Mouse (Mus musculus) heart, embryonic 14.5 days (tissue): ENCODE data around the gene Usp43. TPM values are rescaled to one million over a fixed set of nuclear protein-coding genes. Genes with fewer than 3 reads are reported as not detected.

Experiments used
- ATAC-seq: fragments of 200-750 bp; cut with Nextera tagmentation; 2 replicates; pipeline ENCODE4 v1.8.0; 2017; ENCODE audit warnings: low read depth, moderate TSS enrichment; ENCODE audit not compliant: insufficient number of reproducible peaks, insufficient read depth, low FRiP score
- H3K27ac ChIP-seq, 2 experiments: fragments of 200-500 bp in 1 of 2; fragments of 300-500 bp in 1 of 2; sonication (generic) in 1 of 2; replicated peaks in 1 of 2; 2 replicates each; pipeline ENCODE4 v1.5.1; 2012 to 2014; ENCODE audit warnings: low read depth in 2 of 2, low read length in 2 of 2, control low read depth in 1 of 2, mild to moderate bottlenecking in 1 of 2, mixed read lengths in 1 of 2; ENCODE audit not compliant: control insufficient read depth in 1 of 2, insufficient read depth in 1 of 2
- H3K27me3 ChIP-seq: fragments of 300-500 bp; sonication (generic); 2 replicates; pipeline ENCODE4 v1.6.1; 2014; ENCODE audit warnings: mild to moderate bottlenecking, low read length, control low read depth; ENCODE audit not compliant: control insufficient read depth, insufficient read depth
- H3K36me3 ChIP-seq: fragments of 300-500 bp; sonication (generic); 2 replicates; pipeline ENCODE4 v1.6.1; 2014; ENCODE audit warnings: mild to moderate bottlenecking, control low read depth, low read length, mixed read lengths; ENCODE audit not compliant: control insufficient read depth, insufficient read depth
- H3K4me1 ChIP-seq, 2 experiments: fragments of 200-500 bp in 1 of 2; fragments of 300-500 bp in 1 of 2; sonication (generic) in 1 of 2; 2 replicates each; pipeline ENCODE4 v1.6.1; 2012 to 2014; ENCODE audit warnings: low read length in 2 of 2, control low read depth in 1 of 2, mixed read lengths in 1 of 2; ENCODE audit not compliant: control insufficient read depth in 2 of 2, insufficient read depth in 2 of 2
- H3K4me2 ChIP-seq: fragments of 300-500 bp; sonication (generic); 2 replicates; pipeline ENCODE4 v1.6.1; 2014; ENCODE audit warnings: mild to moderate bottlenecking, low read length
- H3K4me3 ChIP-seq, 2 experiments: fragments of 200-500 bp in 1 of 2; fragments of 300-500 bp in 1 of 2; sonication (generic) in 1 of 2; 2 replicates each; pipeline ENCODE4 v1.5.1; 2012 to 2014; ENCODE audit warnings: low read length in 2 of 2, mild to moderate bottlenecking in 2 of 2, control low read depth in 1 of 2, low read depth in 1 of 2, moderate library complexity in 1 of 2; ENCODE audit not compliant: control insufficient read depth in 1 of 2, insufficient read depth in 1 of 2
- H3K9ac ChIP-seq: fragments of 300-500 bp; sonication (generic); 2 replicates; pipeline ENCODE4 v1.6.1; 2014; ENCODE audit warnings: mild to moderate bottlenecking, low read length
- H3K9me3 ChIP-seq: fragments of 300-500 bp; sonication (generic); 2 replicates; pipeline ENCODE4 v1.6.1; 2016; ENCODE audit warnings: low read length, control low read depth; ENCODE audit not compliant: control insufficient read depth
- WGBS: fragments of 180-500 bp; shearing (Covaris S2); extraction: QIAGEN DNeasy Blood & Tissue Kit; methylation state at CpG from one replicate; pipeline ENCODE4 v1.1.7; 2014; 5-methylcytosine and 5-hydroxymethylcytosine counted together
- polyA plus RNA-seq: library from polyadenylated mRNA; unstranded; fragments of >200 nt; fragmentation: Nextera tagmentation; extraction: Ambion mirVana; gene quantifications from 2 replicates; pipeline ENCODE4 v1.2.1, GENCODE M21; 2014

The Usp43 gene
- polyA plus RNA-seq, 1 experiment from 2014 or later: 1.2 TPM

- Histone ChIP-seq H3K9ac (no peak overlapping the region), H3K27me3 (no peaks in the 10 kb centered on the region), H3K9me3 (no peaks in the 10 kb centered on the region), H3K4me1 (peaks cover 3 to 12% of the 10 kb centered on the region in 2 experiments), H3K27ac (peak overlapping the region in 1 of 2 experiments; percentile 71; a peak in 3 of 4 replicates), H3K4me3 (no peak overlapping the region), H3K36me3 (no peaks in the 10 kb centered on the region), H3K4me2 (0 out of 2 replicates have a peak overlapping the region, but pooled peaks have one; percentile 11)
- 33% methylated on average over 10 of the region's 10 CpGs for WGBS
- no peak for ATAC-seq
Observed at GRCm38 (mm10) chr11:67835408-67836078, 86.4 kb downstream of the Usp43 start.

GRCm38 (mm10) chr11:67831820-67832219 lies 90.1 kb downstream of the Usp43 start:
- Histone ChIP-seq H3K9ac (no peak overlapping the region), H3K9me3 (no peaks in the 10 kb centered on the region), H3K27ac (no peak overlapping the region), H3K27me3 (no peaks in the 10 kb centered on the region), H3K4me1 (peaks cover 6 to 16% of the 10 kb centered on the region in 2 experiments), H3K4me2 (no peak overlapping the region), H3K4me3 (no peak overlapping the region), H3K36me3 (no peaks in the 10 kb centered on the region)
- ATAC-seq: no peak
- WGBS: 54% methylated on average over 5 of the region's 5 CpGs

GRCm38 (mm10) chr11:67829530-67829929 lies 92.4 kb downstream of the Usp43 start:
- ATAC-seq: no peak
- no peaks in the 10 kb centered on the region for H3K27me3 ChIP-seq
- no peak overlapping the region for H3K27ac ChIP-seq
- 66% methylated on average over 6 of the region's 6 CpGs for WGBS
- H3K9me3 ChIP-seq: no peaks in the 10 kb centered on the region
- H3K9ac ChIP-seq: no peak overlapping the region
- no peak overlapping the region for H3K4me3 ChIP-seq
- H3K4me1 ChIP-seq: peaks cover 7 to 11% of the 10 kb centered on the region in 2 experiments
- no peaks in the 10 kb centered on the region for H3K36me3 ChIP-seq
- H3K4me2 ChIP-seq: no peak overlapping the region

DNA sequence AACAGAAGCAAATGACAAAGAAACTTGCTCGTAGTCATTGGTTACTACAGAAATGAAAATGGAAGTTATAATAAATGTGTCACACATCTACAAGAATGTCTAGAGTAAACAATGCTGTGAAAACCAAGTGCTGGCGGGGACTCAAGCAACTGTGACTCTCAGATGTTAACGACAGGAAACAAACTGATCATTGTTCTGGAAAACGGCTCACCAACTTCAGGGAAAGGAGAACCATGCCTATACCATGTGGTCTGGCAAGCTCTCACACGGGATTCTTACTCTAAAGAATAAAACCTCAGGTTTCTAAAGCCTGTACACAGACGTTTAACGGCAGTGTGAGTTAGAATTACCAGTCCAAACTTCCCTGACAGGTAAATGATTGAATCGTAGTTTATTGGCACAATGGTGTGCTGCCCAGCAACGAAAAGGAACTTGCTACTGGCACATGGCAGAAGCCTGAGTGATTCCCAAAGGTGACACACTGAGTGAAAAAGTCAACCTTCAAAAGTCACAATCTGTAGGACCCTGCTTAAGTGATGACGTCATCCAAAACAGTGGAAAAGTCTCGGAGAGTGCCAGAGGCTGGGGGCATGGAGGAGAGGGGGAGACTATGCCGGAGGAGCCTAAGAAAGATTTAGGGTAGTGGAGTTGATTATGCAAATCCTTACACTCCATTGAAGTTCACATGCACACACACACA lies 93.4 kb downstream of the Usp43 start:
- Histone ChIP-seq H3K4me1 (peaks cover 7 to 11% of the 10 kb centered on the region in 2 experiments), H3K27ac (no peak overlapping the region), H3K4me2 (no peak overlapping the region), H3K4me3 (no peak overlapping the region), H3K9me3 (no peaks in the 10 kb centered on the region), H3K9ac (no peak overlapping the region), H3K36me3 (no peaks in the 10 kb centered on the region), H3K27me3 (no peaks in the 10 kb centered on the region)
- no peak for ATAC-seq
- WGBS: 55% methylated on average over 12 of the region's 12 CpGs

DNA sequence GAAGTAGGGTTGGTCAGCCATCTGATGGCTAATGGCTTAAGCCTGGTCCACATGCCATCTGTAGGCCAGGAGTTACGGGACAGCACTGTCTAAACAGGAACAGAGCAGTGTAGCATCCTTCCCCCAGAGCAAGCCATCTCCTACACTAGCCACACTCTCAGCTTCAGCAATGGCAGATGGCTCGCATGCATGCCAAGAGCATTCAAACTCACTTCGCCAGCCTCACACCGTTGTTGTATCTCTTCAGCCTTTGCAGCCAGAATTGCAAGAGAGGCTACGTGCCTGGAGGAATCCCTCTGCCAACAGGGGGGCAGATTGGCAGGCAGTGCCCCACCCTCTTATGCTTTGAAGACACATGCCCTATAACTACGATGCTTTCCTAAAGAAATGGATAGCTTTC lies 100.4 kb downstream of the Usp43 start:
- no peaks in the 10 kb centered on the region for H3K9me3 ChIP-seq
- H3K4me3 ChIP-seq: no peak overlapping the region
- no peak overlapping the region for H3K27ac ChIP-seq
- H3K9ac ChIP-seq: no peak overlapping the region
- peaks cover 6 to 7% of the 10 kb centered on the region in 2 experiments for H3K4me1 ChIP-seq
- no peaks in the 10 kb centered on the region for H3K27me3 ChIP-seq
- no peaks in the 10 kb centered on the region for H3K36me3 ChIP-seq
- 83% methylated on average over 6 of the region's 6 CpGs for WGBS
- no peak for ATAC-seq
- no peak overlapping the region for H3K4me2 ChIP-seq

- Histone ChIP-seq H3K27ac (no peak overlapping the region), H3K9ac (no peak overlapping the region), H3K36me3 (no peaks in the 10 kb centered on the region), H3K4me1 (peaks cover 1 to 2% of the 10 kb centered on the region in 2 experiments), H3K9me3 (no peaks in the 10 kb centered on the region), H3K27me3 (no peaks in the 10 kb centered on the region), H3K4me3 (no peak overlapping the region), H3K4me2 (peak overlapping the region; percentile 53)
- no peak for ATAC-seq
- 26% methylated on average over 4 of the region's 4 CpGs for WGBS
Observed at GRCm38 (mm10) chr11:67820221-67820620, 101.7 kb downstream of the Usp43 start.

- H3K9me3 ChIP-seq: no peaks in the 10 kb centered on the region
- H3K4me2 ChIP-seq: peak overlapping the region; percentile 53
- H3K9ac ChIP-seq: peak overlapping the region; percentile 4; the same call in 1 of the 2 replicates
- H3K4me1 ChIP-seq: peaks cover 0 to 2% of the 10 kb centered on the region in 2 experiments; a peak in 3 of 4 replicates
- H3K36me3 ChIP-seq: no peaks in the 10 kb centered on the region
- H3K27ac ChIP-seq: no peak overlapping the region
- no peak for ATAC-seq
- no peaks in the 10 kb centered on the region for H3K27me3 ChIP-seq
- H3K4me3 ChIP-seq: peak overlapping the region in 1 of 2 experiments; percentile 20; a peak in 2 of 4 replicates
- WGBS: 6% methylated on average over 5 of the region's 5 CpGs
Observed at GRCm38 (mm10) chr11:67819604-67820003, 102.3 kb downstream of the Usp43 start.
